Mouse (Mus musculus) C2C12 (cell line): Measurements from ENCODE around the gene Rps6ka6. TPM values are rescaled to one million over a fixed set of nuclear protein-coding genes. Genes with fewer than 3 reads are reported as not detected.

Experiments used
- H3K27me3 ChIP-seq: one replicate; pipeline ENCODE4 v1.6.1; 2011; ENCODE audit not compliant: control insufficient read depth, insufficient read depth, insufficient read length
- H3K36me3 ChIP-seq: one replicate; pipeline ENCODE4 v1.6.1; 2011; ENCODE audit not compliant: control insufficient read depth, insufficient read depth
- H3K4me3 ChIP-seq: one replicate; pipeline ENCODE4 v1.5.1; 2011; ENCODE audit warnings: mild to moderate bottlenecking, control low read depth; ENCODE audit not compliant: poor library complexity, insufficient read depth, severe bottlenecking
- H3K79me2 ChIP-seq: one replicate; pipeline ENCODE4 v1.6.1; 2011; ENCODE audit not compliant: control insufficient read depth, insufficient read depth
- H3K79me3 ChIP-seq: one replicate; pipeline ENCODE4 v1.6.1; 2011; ENCODE audit warnings: low read depth, control low read depth
- H3ac ChIP-seq: one replicate; pipeline ENCODE3; 2011; ENCODE audit warnings: low read depth; ENCODE audit not compliant: control insufficient read depth, insufficient read length
- CEBPB ChIP-seq: IDR thresholded peaks from one replicate; pipeline ENCODE4 v1.6.1; 2011; ENCODE audit warnings: low read depth, mild to moderate bottlenecking, control low read depth, moderate library complexity
- CTCF ChIP-seq: IDR thresholded peaks from one replicate; pipeline ENCODE4 v1.5.1; 2011; ENCODE audit not compliant: control insufficient read depth, insufficient read depth, insufficient read length
- FOSL1 ChIP-seq: IDR thresholded peaks from one replicate; pipeline ENCODE4 v1.8.0; 2011; ENCODE audit warnings: mild to moderate bottlenecking, low read length; ENCODE audit not compliant: poor library complexity, insufficient read depth, severe bottlenecking
- MAX ChIP-seq: IDR thresholded peaks from one replicate; pipeline ENCODE4 v1.6.1; 2011; ENCODE audit warnings: mild to moderate bottlenecking, control low read depth
- MYOD1 ChIP-seq: IDR thresholded peaks from one replicate; pipeline ENCODE4 v1.6.1; 2011; ENCODE audit warnings: low read depth; ENCODE audit not compliant: control insufficient read depth, insufficient read length
- MYOG ChIP-seq: IDR thresholded peaks from one replicate; pipeline ENCODE4 v1.6.1; 2011; ENCODE audit not compliant: control insufficient read depth, insufficient read length; ENCODE audit errors: extremely low read depth
- USF1 ChIP-seq: IDR thresholded peaks from one replicate; pipeline ENCODE4 v1.6.1; 2011; ENCODE audit warnings: low read depth, mild to moderate bottlenecking, control low read depth, moderate library complexity
- polyA plus RNA-seq: library from polyadenylated mRNA; unstranded; fragments of >200 nt; fragmentation: generic; extraction: Trizol; gene quantifications from one replicate; pipeline ENCODE4 v1.2.1, GENCODE M21; 2012; ENCODE audit warnings: missing spikeins

The Rps6ka6 gene
- polyA plus RNA-seq, 1 experiment, result not detected

DNA sequence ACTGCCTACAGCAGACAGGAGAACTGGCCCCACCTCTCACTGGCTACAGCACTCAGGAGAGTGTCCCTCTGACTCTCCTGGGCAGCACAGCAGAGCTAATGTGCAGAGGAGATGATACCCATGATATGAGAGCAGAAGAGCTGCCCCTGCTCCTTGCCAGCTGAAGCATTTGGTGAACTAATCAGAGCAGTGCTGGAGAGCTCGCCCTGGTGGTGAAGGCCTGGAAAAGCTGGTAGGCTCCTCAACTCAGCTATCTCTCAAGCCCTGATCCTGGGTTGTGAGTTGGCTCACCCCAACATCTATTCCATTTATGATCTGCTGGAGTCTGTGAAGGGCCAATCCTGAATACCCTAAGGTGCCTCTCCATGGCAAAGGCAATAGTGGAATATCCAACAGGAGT, 163.6 kb downstream of the Rps6ka6 start:
- Histone ChIP-seq H3K27me3 (no peaks in the 10 kb centered on the region), H3K79me2 (no peaks in the 10 kb centered on the region), H3K4me3 (no peak overlapping the region), H3ac (no peak overlapping the region), H3K36me3 (no peaks in the 10 kb centered on the region), H3K79me3 (no peaks in the 10 kb centered on the region)
- TF ChIP-seq CTCF (no peak), FOSL1 (no peak), MYOG (no peak), MAX (no peak), CEBPB (no peak), MYOD1 (no peak), USF1 (no peak)

Other genes starting within 250 kb of the Rps6ka6 start
- under 0.01 TPM for gene Hdx, start 159.1 kb upstream of the Rps6ka6 start, polyA plus RNA-seq